Mouse (Mus musculus): ENCODE measurements at regions not wholly inside any gene's neighbourhood (a gene's known extent, or its start where the extent isn't known, plus 50 kb on each side); places are given as distances from the start of the nearest gene placed in this dataset.
A peak's percentile ranks its signal among the peaks of the same experiment; 100 is the strongest.

DNA sequence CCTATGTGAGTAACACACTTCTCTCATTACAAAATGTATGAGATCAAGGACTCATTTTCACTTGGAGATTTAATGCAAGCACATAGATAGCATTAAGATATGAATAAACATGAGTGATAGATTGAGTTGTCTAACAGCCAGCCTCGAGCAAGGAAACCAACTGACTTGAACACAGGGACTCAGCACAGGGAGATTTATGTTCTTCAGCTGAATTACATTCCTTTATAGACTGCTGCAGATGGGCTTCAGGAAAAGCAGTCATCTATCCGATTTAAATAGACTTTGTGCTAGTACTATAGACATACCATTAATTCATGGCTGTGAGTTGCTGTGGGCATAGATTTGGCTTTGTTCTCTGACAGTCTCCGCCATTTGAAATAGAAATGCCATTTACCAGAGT lies 661.9 kb downstream of the Cenpc1 start:
- intact Hi-C loops (cut with DNase I), result no loop called here
- peak in 1 of 2 experiments; percentile 3 for DNase-seq (ENCODE audit: low spot score in 2 of 2)

DNA sequence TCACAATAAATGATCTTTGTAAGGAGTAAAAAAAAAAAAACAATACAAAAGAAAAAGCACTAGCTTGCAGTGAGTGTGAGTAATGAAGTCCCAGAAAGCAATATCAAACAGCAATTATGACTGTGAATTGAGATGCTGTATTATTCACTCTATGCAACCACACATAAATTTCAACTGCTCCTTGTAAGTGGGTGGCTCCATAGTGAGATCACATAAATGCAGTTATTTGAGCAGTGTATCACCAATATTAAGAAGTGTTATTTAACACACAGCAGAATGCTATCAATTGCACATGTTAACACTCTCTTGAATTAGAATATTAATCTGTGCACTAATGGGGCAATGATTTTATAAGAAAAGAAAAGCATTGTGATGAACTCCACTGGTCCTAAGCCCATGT lies 705.0 kb downstream of the Cenpc1 start:
- DNase-seq (ENCODE audit: low spot score in 2 of 2), result no peak
- intact Hi-C loops (cut with DNase I), result no loop called here

DNA sequence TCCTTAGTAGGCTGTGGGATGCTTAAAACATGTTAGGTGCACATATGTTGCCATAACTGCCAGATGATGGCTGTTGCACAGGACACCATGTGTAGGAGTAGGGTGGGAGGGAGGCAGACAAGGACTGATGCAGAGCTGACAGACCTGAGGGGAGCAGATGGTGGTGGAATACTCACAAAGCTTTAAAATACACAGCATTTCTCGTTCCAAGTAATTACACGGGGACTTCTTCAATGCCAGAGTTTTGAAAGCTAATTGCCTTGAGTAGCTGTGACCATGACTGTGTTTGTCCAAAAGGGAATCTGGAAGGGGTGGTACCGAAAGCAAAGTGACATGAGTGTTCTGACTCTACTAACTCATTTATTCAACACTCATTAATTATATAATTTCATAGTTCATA lies 718.6 kb downstream of the Cenpc1 start:
- peak; percentile 55 to 90 for DNase-seq (ENCODE audit: low spot score in 2 of 2)
- intact Hi-C loops (cut with DNase I), result loop anchor here (10.0 kb wide), 1 partner anchor 328 kb away; no protein-coding TSS in a partner anchor

DNA sequence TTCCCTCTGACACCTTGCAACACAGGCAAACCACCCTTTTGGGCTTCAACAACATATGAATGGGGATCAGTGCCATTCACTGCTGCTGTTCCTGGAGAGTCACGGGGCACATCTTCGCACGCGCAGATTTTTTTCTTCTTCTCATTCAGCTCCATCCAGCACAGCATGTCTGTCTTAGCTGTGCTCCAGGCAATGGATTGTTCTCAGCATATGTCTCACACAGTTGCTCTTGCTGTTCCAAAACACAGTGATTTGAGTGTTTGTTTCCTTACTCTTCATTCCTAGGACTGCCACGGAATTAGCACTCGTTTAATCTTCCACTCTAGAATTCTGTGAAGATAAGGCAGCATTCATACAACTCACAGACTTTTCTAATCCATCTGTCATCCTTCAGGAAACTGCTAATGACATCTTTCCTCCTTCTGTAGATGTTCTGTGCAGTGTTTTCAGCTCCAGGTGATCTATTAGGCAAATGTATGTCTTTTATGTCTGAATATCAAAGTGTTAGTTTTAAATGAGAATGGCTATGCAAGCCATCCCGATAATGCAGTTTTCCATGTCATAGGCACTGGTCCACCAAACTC lies 719.2 kb downstream of the Cenpc1 start:
- intact Hi-C loops (cut with DNase I), result loop anchor here (10.0 kb wide), 1 partner anchor 329 kb away; no protein-coding TSS in a partner anchor
- DNase-seq (ENCODE audit: low spot score in 2 of 2), result peak; percentile 23 to 30

DNA sequence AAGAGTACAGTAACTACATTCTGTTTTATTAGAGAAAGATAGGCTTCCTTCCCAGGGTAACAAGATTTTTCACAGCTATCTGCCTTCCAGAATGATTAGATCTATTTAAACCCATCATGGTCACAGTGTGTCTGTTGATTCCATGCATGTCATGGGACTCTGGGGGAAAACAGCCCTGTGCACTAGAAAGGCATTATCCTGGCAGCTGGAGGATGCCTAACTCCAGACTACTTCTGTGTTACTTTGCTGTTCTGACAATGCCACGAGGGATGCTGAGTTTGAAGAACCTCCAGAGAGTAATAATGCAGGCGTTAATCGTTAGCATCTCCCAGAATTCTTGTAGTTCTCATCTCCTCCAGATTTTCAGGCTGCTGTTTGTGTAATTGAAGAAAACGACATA lies 724.0 kb downstream of the Cenpc1 start:
- intact Hi-C loops (cut with DNase I), result loop anchor here (10.0 kb wide), 1 partner anchor 333 kb away; no protein-coding TSS in a partner anchor
- DNase-seq (ENCODE audit: low spot score in 2 of 2), result no peak

DNA sequence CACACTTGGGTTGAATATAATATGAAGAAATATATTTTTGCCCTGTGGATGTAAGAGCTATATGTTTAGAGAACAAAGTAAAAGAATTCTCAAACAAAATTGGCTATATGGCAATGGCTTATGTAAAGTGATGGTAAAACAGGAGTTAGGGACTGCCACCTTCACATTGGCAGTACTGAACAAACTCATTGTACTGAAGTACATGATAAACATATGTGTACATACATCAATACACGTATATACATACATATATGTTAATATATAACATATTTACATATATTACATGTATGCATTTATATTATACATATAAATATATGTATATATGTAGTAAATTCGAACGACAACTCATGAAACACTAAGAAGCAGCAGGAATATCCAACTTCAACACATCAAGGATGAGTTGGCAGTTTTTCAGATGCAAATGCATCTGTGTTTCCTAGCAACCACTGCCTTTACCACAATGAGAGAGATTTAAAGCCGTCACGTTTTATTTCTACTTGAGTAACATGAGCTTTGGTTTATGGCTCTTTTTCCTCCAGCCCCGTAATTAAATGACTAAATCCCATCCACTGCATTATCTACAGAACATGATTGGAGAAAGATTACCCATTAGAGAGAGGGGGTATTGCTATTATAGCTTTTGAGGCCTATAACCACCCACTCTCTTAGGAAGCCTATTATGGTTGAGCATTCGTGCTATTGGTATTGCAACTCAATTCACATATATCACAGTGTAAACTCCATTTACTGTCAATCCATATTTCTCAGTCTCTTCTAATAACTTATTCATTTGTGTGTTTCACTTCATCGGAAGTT lies 727.5 kb downstream of the Cenpc1 start:
- peak; percentile 16 to 74 for DNase-seq (ENCODE audit: low spot score in 2 of 2)
- intact Hi-C loops (cut with DNase I), result no loop called here

DNA sequence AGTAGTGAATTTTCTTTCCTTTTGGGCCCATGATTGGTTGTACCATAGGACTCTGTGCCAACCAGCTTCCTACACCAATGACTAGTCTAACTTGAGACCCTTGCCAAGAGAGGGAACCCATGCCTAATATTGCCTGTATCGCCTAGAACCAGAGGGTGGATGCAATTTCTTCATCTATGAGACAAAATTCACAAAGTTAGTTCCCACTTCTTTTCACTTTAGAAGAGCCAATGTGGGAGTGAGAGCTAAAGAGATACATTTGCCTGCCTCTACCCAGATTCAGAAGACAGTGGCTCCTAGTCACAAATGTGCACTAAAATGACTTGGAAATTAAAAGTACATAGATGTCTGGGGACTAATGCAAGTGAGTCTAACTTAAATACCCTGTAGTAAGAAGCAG lies 728.4 kb downstream of the Cenpc1 start:
- intact Hi-C loops (cut with DNase I), result no loop called here
- peak in 1 of 2 experiments; percentile 55 for DNase-seq (ENCODE audit: low spot score in 2 of 2)
